Mouse (Mus musculus) limb, embryonic 15.5 days (tissue): Measurements from ENCODE around the gene Cog1. TPM values are rescaled to one million over a fixed set of nuclear protein-coding genes. Genes with fewer than 3 reads are reported as not detected.
A peak's percentile ranks its signal among the peaks of the same experiment; 100 is the strongest.

Source experiments
- ATAC-seq: fragments of 200-750 bp; cut with Nextera tagmentation; 2 replicates; pipeline ENCODE4 v1.8.0; 2017; ENCODE audit warnings: low read depth, moderate TSS enrichment; ENCODE audit not compliant: insufficient number of reproducible peaks, low FRiP score, low TSS enrichment
- H3K27ac ChIP-seq: fragments of 300-500 bp; sonication (generic); 2 replicates; pipeline ENCODE4 v1.5.1; 2015; ENCODE audit warnings: moderate library complexity, mild to moderate bottlenecking, inconsistent platforms
- H3K27me3 ChIP-seq: fragments of 300-500 bp; sonication (generic); 2 replicates; pipeline ENCODE4 v1.6.1; 2015; ENCODE audit warnings: inconsistent platforms
- H3K36me3 ChIP-seq: fragments of 300-500 bp; sonication (generic); 2 replicates; pipeline ENCODE4 v1.6.1; 2015; ENCODE audit warnings: inconsistent platforms
- H3K4me1 ChIP-seq: fragments of 300-500 bp; sonication (generic); 2 replicates; pipeline ENCODE4 v1.6.1; 2015; ENCODE audit warnings: inconsistent platforms
- H3K4me2 ChIP-seq: fragments of 300-500 bp; sonication (generic); 2 replicates; pipeline ENCODE4 v1.6.1; 2015; ENCODE audit warnings: mild to moderate bottlenecking, inconsistent platforms
- H3K4me3 ChIP-seq: fragments of 300-500 bp; sonication (generic); 2 replicates; pipeline ENCODE4 v1.5.1; 2015; ENCODE audit warnings: mild to moderate bottlenecking, inconsistent platforms
- H3K9ac ChIP-seq: fragments of 300-500 bp; sonication (generic); 2 replicates; pipeline ENCODE4 v1.6.1; 2015; ENCODE audit warnings: inconsistent platforms
- H3K9me3 ChIP-seq: fragments of 300-500 bp; sonication (generic); 2 replicates; pipeline ENCODE4 v1.6.1; 2016; ENCODE audit warnings: inconsistent platforms
- WGBS: fragments of 180-500 bp; shearing (Covaris S2); methylation state at CpG from one replicate; pipeline ENCODE4 v1.1.7; 2015; 5-methylcytosine and 5-hydroxymethylcytosine counted together
- polyA plus RNA-seq: library from polyadenylated mRNA; unstranded; fragments of >200 nt; fragmentation: Nextera tagmentation; extraction: Ambion mirVana; gene quantifications from 2 replicates; pipeline ENCODE4 v1.2.1, GENCODE M21; 2015

Cog1 gene
- polyA plus RNA-seq, 1 experiment from 2014 or later: 24.9 TPM

DNA sequence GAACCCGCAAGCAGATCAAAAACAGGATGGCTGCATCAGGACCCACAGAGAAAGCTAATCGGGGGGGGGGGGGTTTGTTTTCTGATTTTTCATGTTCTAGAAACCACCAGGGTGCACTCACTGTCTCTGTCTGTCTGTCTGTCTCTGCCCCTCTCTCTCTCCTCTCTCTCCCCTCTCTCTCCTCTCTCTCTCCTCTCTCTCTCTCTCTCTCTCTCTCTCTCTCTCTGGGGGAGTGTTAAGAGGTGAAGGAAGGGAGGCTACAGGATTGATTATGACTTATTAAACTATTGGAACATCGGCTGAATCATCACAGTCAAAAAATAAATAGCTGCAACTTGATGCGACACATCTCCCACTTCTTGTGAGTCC, 30.7 kb upstream of the Cog1 start:
- H3K4me2 ChIP-seq: peak overlapping the region; percentile 90
- H3K9ac ChIP-seq: no peak overlapping the region
- H3K27ac ChIP-seq: no peak overlapping the region
- H3K4me3 ChIP-seq: peak overlapping the region; percentile 46
- ATAC-seq: no peak
- H3K36me3 ChIP-seq: no peaks in the 10 kb centered on the region
- H3K9me3 ChIP-seq: no peaks in the 10 kb centered on the region
- peaks cover 47% of the 10 kb centered on the region for H3K27me3 ChIP-seq
- 20% methylated on average over 4 of the region's 4 CpGs for WGBS
- peaks cover 24% of the 10 kb centered on the region for H3K4me1 ChIP-seq

- no peak for ATAC-seq
- 1% methylated on average over 54 of the region's 54 CpGs for WGBS
- peaks cover 24% of the 10 kb centered on the region for H3K4me1 ChIP-seq
- H3K27ac ChIP-seq: no peak within 1 kb of the TSS
- H3K27me3 ChIP-seq: peaks cover 47% of the 10 kb centered on the region
- no peak within 1 kb of the TSS for H3K9ac ChIP-seq
- peak within 1 kb of the TSS; percentile 90 for H3K4me2 ChIP-seq
- peak within 1 kb of the TSS; percentile 46 for H3K4me3 ChIP-seq
- no peaks in the 10 kb centered on the region for H3K9me3 ChIP-seq
- H3K36me3 ChIP-seq: no peaks in the 10 kb centered on the region
Measured at GRCm38 (mm10) chr11:113618672-113619419, 30.1 kb upstream of the Cog1 start, which contains the start of gene Sstr2. Sstr2 (plus strand) TSS chr11:113619342.

GRCm38 (mm10) chr11:113619420-113620080, 29.4 kb upstream of the Cog1 start:
- Histone ChIP-seq H3K36me3 (no peaks in the 10 kb centered on the region), H3K27me3 (peaks cover 47% of the 10 kb centered on the region), H3K4me1 (peaks cover 24% of the 10 kb centered on the region), H3K9ac (no peak overlapping the region), H3K9me3 (no peaks in the 10 kb centered on the region), H3K4me3 (peak overlapping the region; percentile 46), H3K27ac (no peak overlapping the region), H3K4me2 (peak overlapping the region; percentile 90)
- WGBS: 3% methylated on average over 30 of the region's 31 CpGs
- ATAC-seq: no peak

- Histone ChIP-seq H3K4me1 (peaks cover 24% of the 10 kb centered on the region), H3K36me3 (no peaks in the 10 kb centered on the region), H3K4me2 (no peak overlapping the region), H3K27me3 (peaks cover 43% of the 10 kb centered on the region), H3K9ac (no peak overlapping the region), H3K27ac (no peak overlapping the region), H3K9me3 (no peaks in the 10 kb centered on the region), H3K4me3 (no peak overlapping the region)
- no peak for ATAC-seq
- WGBS: 56% methylated on average over 2 of the region's 2 CpGs
Measured at GRCm38 (mm10) chr11:113621001-113621400, 28.0 kb upstream of the Cog1 start.

DNA sequence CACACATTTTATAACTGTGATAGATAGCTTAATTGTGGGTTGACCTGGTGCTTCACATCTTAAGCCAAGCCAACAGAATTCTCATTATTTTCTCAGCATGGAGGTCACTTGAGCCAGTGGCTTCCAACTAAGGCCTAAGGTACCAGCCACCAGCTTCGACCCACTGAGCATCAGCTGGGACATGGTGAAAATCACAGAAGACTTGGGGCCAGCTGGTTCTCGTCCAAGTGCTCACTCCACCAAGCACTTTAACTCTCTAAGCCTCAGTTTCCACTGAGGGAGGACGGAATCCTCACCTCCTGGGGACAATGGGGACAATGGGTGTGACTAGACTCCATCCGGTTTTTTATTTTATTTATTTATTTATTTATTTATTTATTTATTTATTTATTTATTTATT, 26.9 kb upstream of the Cog1 start:
- no peak for ATAC-seq
- H3K4me3 ChIP-seq: no peak overlapping the region
- H3K4me2 ChIP-seq: no peak overlapping the region
- peaks cover 42% of the 10 kb centered on the region for H3K27me3 ChIP-seq
- H3K9ac ChIP-seq: no peak overlapping the region
- no peak overlapping the region for H3K27ac ChIP-seq
- H3K4me1 ChIP-seq: peaks cover 24% of the 10 kb centered on the region
- no peaks in the 10 kb centered on the region for H3K9me3 ChIP-seq
- H3K36me3 ChIP-seq: no peaks in the 10 kb centered on the region
- WGBS: 87% methylated on average over 4 of the region's 4 CpGs

DNA sequence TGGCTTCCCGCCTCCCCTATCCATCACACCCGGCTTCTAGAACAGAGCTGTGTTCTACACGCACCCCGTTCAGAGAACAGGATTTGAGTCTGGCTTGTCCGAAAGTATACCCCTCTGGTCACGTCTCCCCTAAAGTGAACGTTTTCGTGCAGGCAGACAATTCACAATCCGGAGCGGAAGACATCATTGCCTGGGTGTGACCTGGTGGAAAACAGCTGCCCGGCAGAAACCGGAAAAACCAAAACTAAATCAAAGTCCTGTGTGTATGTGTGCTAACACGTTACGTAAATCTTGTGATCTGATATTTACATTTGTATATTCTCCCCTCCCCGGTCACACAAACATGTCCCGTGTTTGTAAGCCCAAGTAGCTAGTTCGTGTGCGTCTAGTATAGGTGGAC, 23.5 kb upstream of the Cog1 start:
- Histone ChIP-seq H3K9ac (no peak overlapping the region), H3K27me3 (peaks cover 13% of the 10 kb centered on the region), H3K9me3 (no peaks in the 10 kb centered on the region), H3K4me3 (no peak overlapping the region), H3K4me2 (no peak overlapping the region), H3K27ac (no peak overlapping the region), H3K36me3 (no peaks in the 10 kb centered on the region), H3K4me1 (no peaks in the 10 kb centered on the region)
- ATAC-seq: no peak
- WGBS: 90% methylated on average over 18 of the region's 18 CpGs

DNA sequence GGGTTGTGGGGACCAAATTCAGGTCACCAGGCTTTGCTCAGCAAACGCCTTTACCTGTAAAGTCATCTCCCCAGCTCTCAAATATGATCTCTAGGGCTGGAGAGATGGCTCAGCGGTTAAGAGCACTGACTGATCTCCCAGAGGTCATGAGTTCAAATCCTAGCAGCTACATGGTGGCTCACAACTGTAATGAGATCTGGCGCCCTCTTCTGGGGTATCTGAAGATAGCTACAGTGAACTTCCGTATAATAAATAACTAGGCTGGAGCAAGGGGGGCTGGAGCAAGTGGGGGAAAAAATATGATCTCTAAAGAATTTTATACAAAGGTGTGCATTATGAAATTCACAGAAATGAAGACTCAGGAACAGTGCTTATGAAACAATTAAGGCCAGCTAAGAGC, 21.2 kb upstream of the Cog1 start:
- 46% methylated on average over 4 of the region's 4 CpGs for WGBS
- Histone ChIP-seq H3K9ac (no peak overlapping the region), H3K4me1 (no peaks in the 10 kb centered on the region), H3K4me2 (no peak overlapping the region), H3K27me3 (no peaks in the 10 kb centered on the region), H3K4me3 (no peak overlapping the region), H3K27ac (no peak overlapping the region), H3K36me3 (no peaks in the 10 kb centered on the region), H3K9me3 (no peaks in the 10 kb centered on the region)
- ATAC-seq: no peak

DNA sequence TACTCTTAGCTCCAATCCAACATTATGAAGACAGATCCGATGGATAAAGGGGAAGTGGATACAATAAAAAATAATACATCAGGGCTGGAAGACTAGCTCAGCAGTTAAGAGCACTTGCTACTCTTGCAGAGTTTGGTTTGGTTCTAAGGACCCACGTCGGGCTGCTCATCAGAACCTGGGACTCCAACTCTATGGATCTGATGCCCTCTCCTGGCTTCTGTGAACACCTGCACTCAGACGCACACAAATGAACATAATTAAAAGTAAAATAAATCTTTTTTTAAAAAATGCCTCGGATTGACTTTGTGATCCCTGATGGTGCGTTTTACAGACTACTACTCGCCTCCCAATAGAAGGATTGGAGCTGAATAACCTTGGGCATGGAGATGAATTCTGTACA, 18.3 kb upstream of the Cog1 start:
- Histone ChIP-seq H3K4me2 (no peak overlapping the region), H3K27me3 (no peaks in the 10 kb centered on the region), H3K27ac (no peak overlapping the region), H3K36me3 (no peaks in the 10 kb centered on the region), H3K9me3 (no peaks in the 10 kb centered on the region), H3K4me3 (no peak overlapping the region), H3K9ac (no peak overlapping the region), H3K4me1 (no peaks in the 10 kb centered on the region)
- 52% methylated on average over 7 of the region's 7 CpGs for WGBS
- ATAC-seq: no peak

GRCm38 (mm10) chr11:113631302-113631701, 17.7 kb upstream of the Cog1 start:
- no peak overlapping the region for H3K4me2 ChIP-seq
- no peaks in the 10 kb centered on the region for H3K27me3 ChIP-seq
- no peaks in the 10 kb centered on the region for H3K4me1 ChIP-seq
- no peak overlapping the region for H3K9ac ChIP-seq
- H3K9me3 ChIP-seq: no peaks in the 10 kb centered on the region
- ATAC-seq: no peak
- no peaks in the 10 kb centered on the region for H3K36me3 ChIP-seq
- 71% methylated on average over 8 of the region's 8 CpGs for WGBS
- no peak overlapping the region for H3K4me3 ChIP-seq
- H3K27ac ChIP-seq: no peak overlapping the region

DNA sequence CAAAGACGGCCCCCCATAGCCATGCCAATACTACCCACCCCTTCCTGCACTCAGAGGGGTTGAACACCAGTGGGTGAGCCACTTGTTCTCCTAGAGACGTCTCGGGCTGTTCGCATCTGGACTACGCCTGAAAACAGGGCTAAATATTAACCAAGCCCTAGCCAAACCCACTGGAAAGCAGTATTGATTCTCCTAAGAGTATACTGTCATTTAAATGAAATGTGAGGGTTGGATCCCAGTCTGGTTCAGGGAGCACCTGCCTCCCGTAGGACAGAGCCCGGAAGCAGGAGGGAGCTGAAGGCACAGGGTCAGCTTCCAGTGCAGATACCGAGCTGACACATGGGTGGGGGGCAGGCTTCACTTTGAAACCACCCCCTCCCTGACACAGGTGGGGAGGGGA, 17.1 kb upstream of the Cog1 start:
- Histone ChIP-seq H3K27me3 (no peaks in the 10 kb centered on the region), H3K9me3 (no peaks in the 10 kb centered on the region), H3K4me2 (no peak overlapping the region), H3K27ac (no peak overlapping the region), H3K36me3 (no peaks in the 10 kb centered on the region), H3K9ac (no peak overlapping the region), H3K4me1 (no peaks in the 10 kb centered on the region), H3K4me3 (no peak overlapping the region)
- 85% methylated on average over 8 of the region's 8 CpGs for WGBS
- ATAC-seq: no peak

GRCm38 (mm10) chr11:113632303-113632702, 16.7 kb upstream of the Cog1 start:
- Histone ChIP-seq H3K27ac (no peak overlapping the region), H3K36me3 (no peaks in the 10 kb centered on the region), H3K4me2 (no peak overlapping the region), H3K9me3 (no peaks in the 10 kb centered on the region), H3K4me1 (no peaks in the 10 kb centered on the region), H3K27me3 (no peaks in the 10 kb centered on the region), H3K9ac (no peak overlapping the region), H3K4me3 (no peak overlapping the region)
- WGBS: 82% methylated on average over 7 of the region's 7 CpGs
- no peak for ATAC-seq

- WGBS: 91% methylated on average over 5 of the region's 5 CpGs
- ATAC-seq: no peak
Measured at GRCm38 (mm10) chr11:113633398-113633797, 15.6 kb upstream of the Cog1 start.

More at GRCm38 (mm10) chr11:113633398-113633797, 15.6 kb upstream of the Cog1 start:
- H3K36me3 ChIP-seq: no peaks in the 10 kb centered on the region
- no peaks in the 10 kb centered on the region for H3K4me1 ChIP-seq
- no peaks in the 10 kb centered on the region for H3K27me3 ChIP-seq
- no peak overlapping the region for H3K4me2 ChIP-seq
- no peak overlapping the region for H3K9ac ChIP-seq
- no peaks in the 10 kb centered on the region for H3K9me3 ChIP-seq
- H3K27ac ChIP-seq: no peak overlapping the region
- H3K4me3 ChIP-seq: no peak overlapping the region
